Mouse (Mus musculus) testis, adult 2 months (tissue): Measurements from ENCODE around the gene Mark2.

Experiments used
- CTCF ChIP-seq: fragments of 200-500 bp; IDR thresholded peaks from 2 replicates; pipeline ENCODE4 v1.5.1; 2012; ENCODE audit warnings: low read depth, mild to moderate bottlenecking, inconsistent platforms, low read length, moderate library complexity; ENCODE audit not compliant: control insufficient read depth, insufficient read depth, insufficient replicate concordance
- POLR2A ChIP-seq: fragments of 200-500 bp; IDR thresholded peaks from 2 replicates; pipeline ENCODE4 v1.6.1; 2012; ENCODE audit warnings: low read depth, mild to moderate bottlenecking, inconsistent platforms, low read length, moderate library complexity; ENCODE audit not compliant: control insufficient read depth

DNA sequence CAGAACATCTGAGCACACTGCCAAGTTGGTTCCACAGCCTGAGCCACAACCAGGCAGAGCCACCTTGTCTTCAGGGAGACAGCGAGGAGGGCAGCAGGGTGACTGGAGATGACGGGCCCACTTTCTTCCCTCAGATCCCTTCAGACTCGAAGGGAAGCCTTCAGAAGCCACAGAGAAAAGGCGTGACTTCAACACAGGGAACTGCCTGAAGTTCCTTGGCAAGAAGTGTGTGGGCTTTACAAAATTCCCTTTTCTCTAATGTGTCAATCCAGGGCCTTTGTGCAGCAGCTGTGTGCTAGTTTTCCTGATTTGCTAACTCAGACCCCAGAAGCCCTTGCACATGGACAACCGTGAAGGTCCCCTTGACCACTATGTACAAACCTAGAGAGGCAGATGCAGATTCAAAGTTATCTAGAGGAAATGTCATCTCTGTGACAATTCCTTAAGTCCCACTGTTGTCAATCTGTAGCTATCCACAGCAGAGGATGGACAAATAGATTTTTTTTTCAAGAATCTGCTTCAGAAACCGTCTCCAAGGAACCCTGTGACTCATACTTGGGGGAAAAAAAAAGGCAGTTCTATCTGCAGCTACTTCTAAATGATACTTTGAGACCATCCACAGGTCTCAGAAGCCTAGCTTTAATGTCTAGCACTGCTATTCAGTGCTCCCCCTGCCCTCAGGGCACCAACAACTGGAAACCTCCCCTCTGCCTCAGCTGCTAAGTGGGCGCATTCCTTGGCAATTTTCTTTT, 49.5 kb downstream of the Mark2 start:
- TF ChIP-seq CTCF (no peak), POLR2A (no peak)
